Mouse (Mus musculus): ENCODE measurements around the gene Lck. TPM values are rescaled to one million over a fixed set of nuclear protein-coding genes. Genes with fewer than 3 reads are reported as not detected.

Lck gene
- polyA plus RNA-seq, 1 experiment from 2014 or later, result 3.1 TPM

DNA sequence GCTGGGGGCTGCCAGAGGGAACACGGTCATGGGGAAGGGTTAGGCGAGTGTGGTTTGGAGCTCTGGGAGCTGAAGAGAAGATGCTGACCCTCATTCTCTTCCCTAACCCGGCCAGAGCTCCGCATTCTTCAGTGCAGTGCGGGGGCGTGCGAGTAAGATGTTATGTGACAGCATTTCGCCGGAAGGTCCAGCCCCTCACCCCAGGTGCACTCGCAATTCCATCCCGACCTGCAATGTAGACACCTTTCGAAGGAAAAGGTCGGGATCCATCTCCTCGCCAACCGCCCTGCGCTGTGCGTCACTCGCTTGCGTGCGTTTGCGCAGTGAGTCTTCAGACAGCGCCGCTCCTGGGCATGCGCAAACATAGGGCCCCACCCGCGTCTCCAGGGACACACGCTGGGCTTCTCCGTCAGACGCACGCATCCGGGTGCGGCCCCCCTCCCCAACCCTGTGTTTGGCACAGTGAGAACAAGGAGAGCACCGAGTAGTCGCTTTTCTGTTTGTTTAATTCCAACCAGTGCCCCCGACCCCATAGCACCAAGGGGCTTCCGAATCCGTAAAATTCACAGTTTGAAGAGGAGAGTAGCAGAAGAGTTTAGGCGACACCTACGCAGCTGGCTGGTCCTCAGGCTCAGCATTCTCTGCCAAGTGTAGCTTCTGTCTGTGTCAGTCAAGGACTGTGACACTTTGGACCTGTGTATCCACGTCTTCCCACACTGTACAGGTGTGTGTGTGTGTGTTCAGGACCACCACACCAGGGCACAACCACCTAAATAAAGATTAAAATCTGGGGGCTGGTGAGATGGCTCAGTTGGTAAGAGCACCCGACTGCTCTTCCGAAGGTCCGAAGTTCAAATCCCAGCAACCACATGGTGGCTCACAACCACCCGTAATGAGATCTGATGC, 45.6 kb upstream of the Lck start, which contains the start of gene Iqcc:
TSS of gene Iqcc (minus strand) at position 314 of the 906 bp plus-strand sequence.
- peak; percentile 81 for ATAC-seq
- Histone ChIP-seq H3K4me2 (replicated peaks; ENCODE audit: low read depth) (peak within 1 kb of the TSS; percentile 89), H3K27ac (ENCODE audit: low read depth, low read length) (peak within 1 kb of the TSS; percentile 54), H3K9me3 (ENCODE audit: control insufficient read depth) (no peaks in the 10 kb centered on the region), H3K9ac (ENCODE audit: low read depth, low read length) (peak within 1 kb of the TSS; percentile 41), H3K27me3 (replicated peaks; ENCODE audit: control insufficient read depth, insufficient read depth, low read length) (no peaks in the 10 kb centered on the region), H3K4me3 (ENCODE audit: low read depth, low read length) (peak within 1 kb of the TSS; percentile 70), H3K36me3 (ENCODE audit: control insufficient read depth, insufficient read depth) (peaks cover 10% of the 10 kb centered on the region; the same call in 1 of the 2 replicates), H3K4me1 (replicated peaks; ENCODE audit: control insufficient read depth, insufficient read depth, low read length) (peaks cover 10% of the 10 kb centered on the region)
- TF ChIP-seq CTCF (IDR thresholded peaks at IDR 0.05; ENCODE audit: low read depth), result peak; percentile 37
- 3% methylated on average over 43 of the region's 44 CpGs for WGBS

DNA sequence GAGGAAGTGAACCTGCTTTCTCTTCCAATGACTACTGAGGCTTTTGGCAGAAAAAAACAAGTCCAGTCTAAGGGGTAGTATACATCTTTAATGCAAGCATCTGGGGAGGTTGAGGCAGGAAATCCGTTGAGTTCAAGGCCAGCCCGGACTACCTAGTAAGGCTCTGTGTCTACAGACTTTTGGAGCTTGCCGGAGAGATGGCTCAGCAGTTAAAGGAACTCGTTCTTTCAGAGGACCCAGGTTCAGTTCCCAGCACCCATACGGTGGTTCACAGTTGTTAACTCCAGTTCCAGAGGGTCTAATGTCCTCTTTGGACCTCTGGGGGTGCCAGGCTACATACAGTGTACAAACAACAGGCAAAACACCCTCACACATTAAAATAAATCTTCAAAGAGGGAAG, 44.6 kb upstream of the Lck start:
- Histone ChIP-seq H3K27ac (ENCODE audit: low read depth, low read length) (peak overlapping the region; percentile 54; the same call in 1 of the 2 replicates), H3K27me3 (replicated peaks; ENCODE audit: control insufficient read depth, insufficient read depth, low read length) (no peaks in the 10 kb centered on the region), H3K9me3 (ENCODE audit: control insufficient read depth) (no peaks in the 10 kb centered on the region), H3K9ac (ENCODE audit: low read depth, low read length) (peak overlapping the region; percentile 41; the same call in 1 of the 2 replicates), H3K36me3 (ENCODE audit: control insufficient read depth, insufficient read depth) (peaks cover 10% of the 10 kb centered on the region; the same call in 1 of the 2 replicates), H3K4me2 (replicated peaks; ENCODE audit: low read depth) (peak overlapping the region; percentile 89), H3K4me3 (ENCODE audit: low read depth, low read length) (peak overlapping the region; percentile 70), H3K4me1 (replicated peaks; ENCODE audit: control insufficient read depth, insufficient read depth, low read length) (peaks cover 10% of the 10 kb centered on the region)
- TF ChIP-seq CTCF (IDR thresholded peaks at IDR 0.05; ENCODE audit: low read depth), result no peak
- no peak for ATAC-seq
- WGBS, result 95% methylated on average over 5 of the region's 5 CpGs

DNA sequence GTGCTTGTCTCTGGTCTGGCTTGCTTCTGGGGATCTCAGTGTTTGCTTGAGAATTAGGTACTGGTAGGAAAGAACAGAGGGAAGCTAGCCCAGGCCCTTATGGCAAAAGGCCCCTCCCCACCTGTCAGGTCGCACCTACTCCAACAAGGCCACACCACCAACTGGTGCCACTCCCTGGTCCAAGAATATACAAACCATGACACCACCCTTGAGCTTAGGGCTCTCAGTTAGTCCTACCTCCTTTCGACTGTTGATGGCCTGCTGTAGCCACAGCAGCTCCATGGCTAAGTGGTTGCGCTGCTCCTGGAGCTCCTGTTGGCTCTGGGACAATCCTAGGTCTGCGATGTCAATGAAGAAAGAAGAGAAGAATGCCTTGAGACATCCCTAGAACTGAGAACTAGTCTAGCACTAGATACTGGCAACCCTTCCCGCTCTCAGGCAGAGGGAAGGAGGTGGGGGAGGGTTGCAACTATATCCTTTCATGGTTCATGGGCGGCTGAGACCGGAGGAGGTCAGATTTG, 43.7 kb upstream of the Lck start:
- ATAC-seq, result no peak
- peaks cover 10% of the 10 kb centered on the region; the same call in 1 of the 2 replicates for H3K36me3 ChIP-seq (ENCODE audit: control insufficient read depth, insufficient read depth)
- no peak overlapping the region for H3K27ac ChIP-seq (ENCODE audit: low read depth, low read length)
- 93% methylated on average over 7 of the region's 7 CpGs for WGBS
- H3K9me3 ChIP-seq (ENCODE audit: control insufficient read depth), result no peaks in the 10 kb centered on the region
- no peak overlapping the region for H3K4me3 ChIP-seq (ENCODE audit: low read depth, low read length)
- H3K27me3 ChIP-seq (replicated peaks; ENCODE audit: control insufficient read depth, insufficient read depth, low read length), result no peaks in the 10 kb centered on the region
- H3K4me2 ChIP-seq (replicated peaks; ENCODE audit: low read depth), result no peak overlapping the region
- H3K4me1 ChIP-seq (replicated peaks; ENCODE audit: control insufficient read depth, insufficient read depth, low read length), result peaks cover 6% of the 10 kb centered on the region
- TF ChIP-seq CTCF (IDR thresholded peaks at IDR 0.05; ENCODE audit: low read depth), result no peak
- H3K9ac ChIP-seq (ENCODE audit: low read depth, low read length), result no peak overlapping the region

DNA sequence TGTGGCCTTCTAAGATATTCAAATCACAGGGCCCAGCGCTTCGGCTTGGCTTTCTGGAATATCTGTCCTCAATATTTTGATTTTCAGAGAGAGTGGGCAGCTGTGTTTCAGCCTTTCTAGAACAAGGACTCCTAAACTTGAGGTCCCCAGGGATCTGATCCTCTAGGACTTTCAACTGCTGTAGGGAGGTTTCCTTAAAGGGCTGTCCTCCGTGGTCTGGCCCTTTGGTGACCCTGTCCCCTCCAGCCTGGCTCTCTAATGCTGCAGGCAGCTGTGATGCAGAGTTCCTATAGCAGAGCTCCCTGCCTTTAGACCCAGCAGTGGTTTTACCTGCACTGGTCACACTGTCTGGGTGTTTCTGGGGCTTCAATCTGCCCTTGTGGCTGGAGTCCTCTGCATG, 43.2 kb upstream of the Lck start:
- Histone ChIP-seq H3K4me3 (ENCODE audit: low read depth, low read length) (no peak overlapping the region), H3K27ac (ENCODE audit: low read depth, low read length) (no peak overlapping the region), H3K4me2 (replicated peaks; ENCODE audit: low read depth) (no peak overlapping the region), H3K9me3 (ENCODE audit: control insufficient read depth) (no peaks in the 10 kb centered on the region), H3K9ac (ENCODE audit: low read depth, low read length) (no peak overlapping the region), H3K36me3 (ENCODE audit: control insufficient read depth, insufficient read depth) (peaks cover 10% of the 10 kb centered on the region; the same call in 1 of the 2 replicates), H3K27me3 (replicated peaks; ENCODE audit: control insufficient read depth, insufficient read depth, low read length) (no peaks in the 10 kb centered on the region), H3K4me1 (replicated peaks; ENCODE audit: control insufficient read depth, insufficient read depth, low read length) (peaks cover 6% of the 10 kb centered on the region)
- 81% methylated on average over 3 of the region's 3 CpGs for WGBS
- no peak for ATAC-seq
- no peak for TF ChIP-seq CTCF (IDR thresholded peaks at IDR 0.05; ENCODE audit: low read depth)

DNA sequence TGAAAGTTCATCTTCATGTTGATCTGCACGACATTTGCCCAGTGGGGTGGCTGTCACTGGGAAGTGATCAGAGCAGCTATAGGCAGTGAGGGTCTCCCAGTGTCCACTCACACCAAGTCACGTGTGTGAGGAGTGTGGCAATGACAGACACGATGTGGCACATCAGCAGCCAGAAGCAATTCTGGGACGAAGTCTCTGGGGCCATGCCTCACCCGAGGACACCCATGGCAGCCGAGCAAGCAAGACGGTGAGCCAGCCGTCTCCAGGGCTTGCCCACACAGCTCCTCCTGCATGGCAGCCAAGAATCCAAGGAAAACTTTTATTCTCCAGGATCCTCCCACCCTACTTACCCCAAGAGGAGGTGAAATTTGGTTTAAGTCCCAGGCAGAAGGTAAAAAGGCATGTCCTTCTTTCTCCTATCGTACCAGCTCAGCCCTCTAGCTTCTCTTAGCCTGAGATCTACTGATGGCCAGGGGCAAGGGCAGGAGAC, 42.4 kb upstream of the Lck start:
- H3K36me3 ChIP-seq (ENCODE audit: control insufficient read depth, insufficient read depth), result peaks cover 10% of the 10 kb centered on the region; the same call in 1 of the 2 replicates
- ATAC-seq, result no peak
- no peak overlapping the region for H3K9ac ChIP-seq (ENCODE audit: low read depth, low read length)
- no peak overlapping the region for H3K4me3 ChIP-seq (ENCODE audit: low read depth, low read length)
- no peak for TF ChIP-seq CTCF (IDR thresholded peaks at IDR 0.05; ENCODE audit: low read depth)
- H3K27me3 ChIP-seq (replicated peaks; ENCODE audit: control insufficient read depth, insufficient read depth, low read length), result no peaks in the 10 kb centered on the region
- no peaks in the 10 kb centered on the region for H3K9me3 ChIP-seq (ENCODE audit: control insufficient read depth)
- 91% methylated on average over 9 of the region's 9 CpGs for WGBS
- H3K27ac ChIP-seq (ENCODE audit: low read depth, low read length), result no peak overlapping the region
- no peak overlapping the region for H3K4me2 ChIP-seq (replicated peaks; ENCODE audit: low read depth)
- H3K4me1 ChIP-seq (replicated peaks; ENCODE audit: control insufficient read depth, insufficient read depth, low read length), result peaks cover 6% of the 10 kb centered on the region

DNA sequence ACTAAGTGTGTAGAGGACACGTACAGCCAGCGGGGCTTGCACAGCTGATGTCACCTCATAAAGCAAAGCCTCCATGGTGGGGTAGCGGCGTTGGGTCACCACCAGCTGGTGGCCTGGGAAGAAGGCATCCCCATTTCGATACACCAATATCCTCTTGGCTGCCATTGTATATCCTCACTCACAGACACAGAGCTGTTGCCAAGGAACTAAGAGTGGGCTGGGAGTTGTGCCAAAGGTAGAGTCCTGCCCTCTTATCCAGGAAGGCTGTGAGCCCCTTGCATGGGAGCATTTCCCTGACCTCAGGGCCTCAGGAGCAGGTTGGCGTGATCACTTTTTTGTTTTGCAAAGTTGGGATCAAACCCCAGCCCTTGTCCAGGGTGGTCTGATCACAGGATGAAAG, 40.7 kb upstream of the Lck start, which contains the start of gene Dcdc2b:
TSS of gene Dcdc2b (minus strand) at position 165 of the 400 bp plus-strand sequence.
- no peak within 1 kb of the TSS for H3K9ac ChIP-seq (ENCODE audit: low read depth, low read length)
- TF ChIP-seq CTCF (IDR thresholded peaks at IDR 0.05; ENCODE audit: low read depth), result no peak
- H3K27me3 ChIP-seq (replicated peaks; ENCODE audit: control insufficient read depth, insufficient read depth, low read length), result no peaks in the 10 kb centered on the region
- H3K36me3 ChIP-seq (ENCODE audit: control insufficient read depth, insufficient read depth), result peaks cover 18% of the 10 kb centered on the region; the same call in 1 of the 2 replicates
- H3K27ac ChIP-seq (ENCODE audit: low read depth, low read length), result no peak within 1 kb of the TSS
- 77% methylated on average over 6 of the region's 6 CpGs for WGBS
- H3K4me1 ChIP-seq (replicated peaks; ENCODE audit: control insufficient read depth, insufficient read depth, low read length), result peaks cover 6% of the 10 kb centered on the region
- no peak within 1 kb of the TSS for H3K4me2 ChIP-seq (replicated peaks; ENCODE audit: low read depth)
- ATAC-seq, result no peak
- no peak within 1 kb of the TSS for H3K4me3 ChIP-seq (ENCODE audit: low read depth, low read length)
- H3K9me3 ChIP-seq (ENCODE audit: control insufficient read depth), result no peaks in the 10 kb centered on the region

Measured in intestine, postnatal 0 days (tissue).